Mouse (Mus musculus) heart, postnatal 25 days (tissue): Measurements from ENCODE around the gene Vps45. TPM values are rescaled to one million over a fixed set of nuclear protein-coding genes. Genes with fewer than 3 reads are reported as not detected.
"Not testable (repeated sequence)": the region's sequence is repeated elsewhere in the genome, so short reads cannot be mapped to it uniquely, and the experiment has no call there.

ENCODE experiments used
- DNase-seq: peaks from one replicate; pipeline ENCODE4 v3.0.0; 2022; ENCODE audit warnings: low spot score
- intact Hi-C: fragments of 180-260 bp; cut with DNase I; formaldehyde crosslinking; loops from one replicate; pipeline ENCODE4 v1.15.1; 2025
- total RNA-seq, 2 experiments: library from RNA; stranded (reverse); gene quantifications; 2 replicates each; pipeline ENCODE4 v1.2.3; 2021

Gene Vps45
- total RNA-seq, 2 experiments from 2014 or later: 20.5 to 26.0 TPM

- DNase-seq: peak; percentile 7
- intact Hi-C loops: no loop called here
Measured at GRCm38 (mm10) chr3:95986001-95986622, 72.2 kb downstream of the Vps45 start.

GRCm38 (mm10) chr3:95985209-95986000 lies 72.9 kb downstream of the Vps45 start:
- no peak for DNase-seq
- intact Hi-C loops: no loop called here

- intact Hi-C loops: no loop called here
Measured at GRCm38 (mm10) chr3:95982129-95982528, 76.1 kb downstream of the Vps45 start.

GRCm38 (mm10) chr3:95980276-95980970 lies 77.8 kb downstream of the Vps45 start:
- DNase-seq: no peak
- intact Hi-C loops: no loop called here

More at GRCm38 (mm10) chr3:95982129-95982528, 76.1 kb downstream of the Vps45 start:
- DNase-seq: no peak

- intact Hi-C loops: no loop called here
- no peak for DNase-seq
Measured at GRCm38 (mm10) chr3:95978265-95978664, 80.0 kb downstream of the Vps45 start.

GRCm38 (mm10) chr3:95977587-95977986 lies 80.7 kb downstream of the Vps45 start:
- DNase-seq, intact Hi-C loops: not testable (repeated sequence)

GRCm38 (mm10) chr3:95977079-95977478 lies 81.2 kb downstream of the Vps45 start:
- intact Hi-C loops: no loop called here
- no peak for DNase-seq

GRCm38 (mm10) chr3:95972873-95973634 lies 85.2 kb downstream of the Vps45 start:
- intact Hi-C loops: no loop called here
- no peak for DNase-seq

- no peak for DNase-seq
- intact Hi-C loops: no loop called here
Measured at GRCm38 (mm10) chr3:95972251-95972872, 85.9 kb downstream of the Vps45 start.

GRCm38 (mm10) chr3:95970661-95971060 lies 87.6 kb downstream of the Vps45 start:
- DNase-seq, intact Hi-C loops: not testable (repeated sequence)

- DNase-seq: no peak
- intact Hi-C loops: loop anchor here (5.0 kb wide), 1 partner anchor 178 kb away; no protein-coding TSS in a partner anchor
Measured at GRCm38 (mm10) chr3:95969277-95969676, 89.0 kb downstream of the Vps45 start.

GRCm38 (mm10) chr3:95965518-95966451 lies 92.5 kb downstream of the Vps45 start:
- intact Hi-C loops: loop anchor here (1.0 to 5.0 kb wide), 2 partner anchors 87 to 182 kb away; no protein-coding TSS in a partner anchor
- no peak for DNase-seq

GRCm38 (mm10) chr3:95963681-95964080 lies 94.6 kb downstream of the Vps45 start:
- DNase-seq: no peak
- intact Hi-C loops: no loop called here

- intact Hi-C loops: no loop called here
- DNase-seq: no peak
Measured at GRCm38 (mm10) chr3:95963230-95963629, 95.0 kb downstream of the Vps45 start.

- intact Hi-C loops, DNase-seq: not testable (repeated sequence)
Measured at GRCm38 (mm10) chr3:95962182-95962581, 96.1 kb downstream of the Vps45 start.

- intact Hi-C loops: loop anchor here (5.0 kb wide), 1 partner anchor 93 kb away; no protein-coding TSS in a partner anchor
- DNase-seq: no peak
Measured at GRCm38 (mm10) chr3:95959807-95960206, 98.5 kb downstream of the Vps45 start.

GRCm38 (mm10) chr3:95959082-95959481 lies 99.2 kb downstream of the Vps45 start:
- intact Hi-C loops: loop anchor here (5.0 kb wide), 1 partner anchor 92 kb away; no protein-coding TSS in a partner anchor
- DNase-seq: no peak
